Mouse (Mus musculus) thymus, adult 2 months (tissue): ENCODE results near the gene Lce1d.
"Not testable (repeated sequence)": the region's sequence is repeated elsewhere in the genome, so short reads cannot be mapped to it uniquely, and the experiment has no call there.

ENCODE experiments used
- CTCF ChIP-seq: fragments of 200-500 bp; IDR thresholded peaks from 2 replicates; pipeline ENCODE4 v1.5.1; 2012; ENCODE audit warnings: mild to moderate bottlenecking, control low read depth, low read length, moderate library complexity, borderline replicate concordance; ENCODE audit not compliant: control insufficient read depth, poor library complexity, insufficient read depth; ENCODE audit errors: extremely low read depth
- POLR2A ChIP-seq: fragments of 200-500 bp; IDR thresholded peaks from 2 replicates; pipeline ENCODE4 v1.6.1; 2012; ENCODE audit warnings: mild to moderate bottlenecking, low read length, control low read depth, moderate library complexity; ENCODE audit not compliant: control insufficient read depth, poor library complexity, insufficient read depth; ENCODE audit errors: extremely low read depth

DNA sequence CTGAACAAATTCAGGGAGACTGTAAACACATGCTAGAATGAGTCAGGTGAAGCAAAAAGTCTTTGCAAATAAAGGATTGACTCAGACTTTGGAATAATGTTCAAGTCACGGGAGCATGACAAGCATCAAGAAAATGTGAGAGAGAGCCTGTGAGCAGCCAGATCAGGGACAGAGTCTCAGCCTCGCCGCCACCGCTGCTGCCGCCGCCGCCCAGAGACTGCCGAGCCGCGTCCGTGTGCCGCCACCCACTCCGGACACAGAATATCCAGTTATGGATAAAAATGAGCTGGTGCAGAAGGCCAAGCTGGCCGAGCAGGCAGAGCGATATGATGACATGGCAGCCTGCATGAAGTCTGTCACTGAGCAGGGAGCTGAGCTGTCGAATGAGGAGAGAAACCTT lies 2.1 kb upstream of the Lce1d start:
- not testable (repeated sequence) for TF ChIP-seq CTCF, POLR2A
